In genomic region chr4:118157666-118158065, GRCm38 (mm10) we compare ENCODE assay signal across 18 mouse cellular contexts. TPM values are rescaled to one million over a fixed set of nuclear protein-coding genes. Genes with fewer than 3 reads are reported as not detected.
DNase-seq lines count a peak whose midpoint lies in the region; TF ChIP-seq lines count a peak whose summit lies in the region.
"Had no signal": no experiment of that assay in that cellular context is flagged by ENCODE, and none has a peak within 500 bp of the region (broad histone marks: within the 10 kb centered on the region; RNA-seq: fewer than 3 reads in every experiment).

No protein-coding gene starts in this region.

- DNase-seq in gastrocnemius, adult 18-20 months (ENCODE audit: low spot score) = peak; percentile 22
- no peak for DNase-seq in gastrocnemius, postnatal 25 days
- no peak for DNase-seq in layer of hippocampus, adult 2 months (ENCODE audit: low spot score in 2 of 2)
- DNase-seq in layer of hippocampus, postnatal 36 days = no peak
- DNase-seq: adrenal gland, postnatal 10 days; adrenal gland, postnatal 25 days; cerebellum, adult 11 months; cerebellum, adult 18-20 months; cerebellum, adult 8-10 months; cerebellum, adult 9-11 months; cerebellum, postnatal 14 days; cerebellum, postnatal 36 days; embryo, embryonic 11 days had no signal

- TF ChIP-seq CTCF in layer of hippocampus, adult 2 months (conservative IDR thresholded peaks at IDR 0.05) = no peak

- H3K27ac ChIP-seq in layer of hippocampus, adult 2 months = peak overlapping the region; percentile 66; the same call in 1 of the 2 replicates
- H3K27ac ChIP-seq: embryonic facial prominence, embryonic 13.5 days; embryonic facial prominence, embryonic 15.5 days; forebrain, embryonic 10.5 days; forebrain, embryonic 12.5 days had no signal

- no peak overlapping the region for H3K4me3 ChIP-seq in layer of hippocampus, adult 2 months
- H3K4me3 ChIP-seq: embryonic facial prominence, embryonic 13.5 days; embryonic facial prominence, embryonic 15.5 days; erythroblast, embryonic 14.5 days; forebrain, embryonic 10.5 days; forebrain, embryonic 12.5 days had no signal

RNA-seq across cellular contexts. Expression of gene Kdm4a, which starts 22.2 kb away (rescaled TPM):
- 10 to 100 TPM; 18.0 to 18.8 TPM for total RNA-seq in gastrocnemius, adult 18-20 months (2021)
- total RNA-seq in gastrocnemius, postnatal 25 days (2021) = 10 to 100 TPM; 14.7 to 20.9 TPM
- 10 to 100 TPM; 48.8 to 50.1 TPM for total RNA-seq in layer of hippocampus, adult 2 months (2021)
- 10 to 100 TPM; 47.0 to 55.4 TPM for total RNA-seq in layer of hippocampus, postnatal 36 days (2021)

RNA-seq across cellular contexts. Expression of gene St3gal3, which starts 23.0 kb away (rescaled TPM):
- 10 to 100 TPM; 70.4 to 73.6 TPM for total RNA-seq in gastrocnemius, adult 18-20 months (2021)
- 10 to 100 TPM; 65.8 to 74.1 TPM for total RNA-seq in gastrocnemius, postnatal 25 days (2021)
- total RNA-seq in layer of hippocampus, adult 2 months (2021) = 10 to 100 TPM; 41.9 to 42.1 TPM
- total RNA-seq in layer of hippocampus, postnatal 36 days (2021) = 10 to 100 TPM; 43.3 to 45.3 TPM
